Mouse (Mus musculus): ENCODE data around the gene Sept3.

The Sept3 gene

DNA sequence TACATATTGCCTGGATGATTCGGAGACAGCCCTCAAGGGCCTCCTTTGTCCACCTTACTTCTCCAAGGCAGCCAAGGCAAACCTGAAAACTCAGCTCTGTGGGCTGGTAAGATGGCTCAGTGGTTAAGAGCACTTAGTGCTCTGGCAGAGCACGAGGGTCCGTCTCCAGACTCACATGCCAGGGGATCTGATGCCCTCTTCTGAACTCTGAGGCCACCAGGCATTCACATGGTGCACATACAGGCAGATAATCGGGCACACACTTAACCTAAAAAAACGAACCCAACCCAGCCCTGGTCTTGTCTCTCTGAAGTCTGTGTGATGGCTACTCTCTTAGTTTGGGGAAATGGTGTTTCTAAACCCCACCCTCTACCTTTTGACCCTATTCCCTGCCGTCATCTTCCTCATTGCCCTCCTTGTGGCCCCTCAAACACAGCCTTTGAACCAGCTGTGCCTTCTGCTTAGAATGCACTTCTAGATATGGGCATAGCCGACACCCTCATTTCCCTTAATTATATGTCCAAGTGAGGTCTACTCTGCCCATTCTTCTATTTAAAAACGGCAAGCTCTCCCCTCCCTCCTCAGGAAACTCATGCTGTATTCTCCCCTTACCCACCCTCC is 65.1 kb downstream of the Sept3 start:
- DNase-seq (ENCODE audit: low spot score in 2 of 2): no peak

DNA sequence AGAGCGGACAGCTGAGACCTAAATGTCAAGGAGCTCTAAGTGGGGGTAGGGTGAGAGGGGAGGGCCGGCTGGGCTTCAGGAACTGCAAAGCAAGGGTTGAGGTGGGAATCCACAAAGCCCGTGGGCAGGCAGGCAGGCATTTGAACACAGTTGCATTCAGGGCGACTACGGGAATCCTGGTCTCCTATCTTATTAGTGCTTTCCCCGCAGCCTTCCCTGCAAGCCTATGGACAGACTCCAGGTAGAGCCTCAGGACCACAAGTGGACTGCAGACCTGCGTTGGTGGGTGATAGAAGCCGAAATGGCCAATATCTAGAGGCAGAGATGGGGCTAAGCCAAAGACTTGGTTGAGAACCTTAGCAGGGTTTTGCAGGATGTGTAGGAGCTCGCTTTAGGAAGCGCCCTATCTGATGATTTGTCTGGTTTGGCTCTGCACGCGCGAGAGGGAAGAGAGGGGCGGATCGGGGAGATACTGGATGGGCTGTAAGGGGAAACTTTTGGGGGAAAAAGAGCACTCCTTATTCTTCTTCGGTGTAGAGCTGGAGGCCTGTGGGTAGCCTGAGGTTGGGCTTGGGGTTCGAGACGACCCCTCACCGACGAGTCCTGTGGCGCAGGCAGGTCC is 65.8 kb downstream of the Sept3 start:
- peak in 1 of 2 experiments; percentile 14 for DNase-seq (ENCODE audit: low spot score in 2 of 2)

DNA sequence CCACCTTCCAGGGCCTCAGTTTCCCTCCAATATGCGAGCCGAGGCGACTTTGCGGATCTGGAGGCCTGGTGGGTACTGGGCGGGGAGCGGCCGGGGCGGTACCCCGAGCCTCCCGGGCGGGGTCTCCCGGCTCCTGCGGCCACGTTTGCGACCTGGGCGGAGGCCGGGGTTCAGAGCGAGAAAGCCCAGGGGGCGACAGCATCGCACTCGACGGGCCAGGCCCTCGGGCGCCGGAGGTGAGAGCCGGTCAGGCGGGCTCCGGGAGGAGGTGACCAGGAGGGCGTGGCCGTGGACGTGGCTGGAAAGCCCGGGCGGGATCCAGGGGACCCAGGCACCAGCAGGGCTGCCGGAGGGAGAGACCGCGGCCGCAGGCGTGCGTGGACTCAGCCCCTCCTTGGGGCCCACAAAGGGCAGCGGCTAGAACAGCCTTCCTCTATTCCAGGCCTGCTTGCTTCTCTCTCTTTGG is 66.4 kb downstream of the Sept3 start:
- peak; percentile 58 to 60 for DNase-seq (ENCODE audit: low spot score in 2 of 2)

DNA sequence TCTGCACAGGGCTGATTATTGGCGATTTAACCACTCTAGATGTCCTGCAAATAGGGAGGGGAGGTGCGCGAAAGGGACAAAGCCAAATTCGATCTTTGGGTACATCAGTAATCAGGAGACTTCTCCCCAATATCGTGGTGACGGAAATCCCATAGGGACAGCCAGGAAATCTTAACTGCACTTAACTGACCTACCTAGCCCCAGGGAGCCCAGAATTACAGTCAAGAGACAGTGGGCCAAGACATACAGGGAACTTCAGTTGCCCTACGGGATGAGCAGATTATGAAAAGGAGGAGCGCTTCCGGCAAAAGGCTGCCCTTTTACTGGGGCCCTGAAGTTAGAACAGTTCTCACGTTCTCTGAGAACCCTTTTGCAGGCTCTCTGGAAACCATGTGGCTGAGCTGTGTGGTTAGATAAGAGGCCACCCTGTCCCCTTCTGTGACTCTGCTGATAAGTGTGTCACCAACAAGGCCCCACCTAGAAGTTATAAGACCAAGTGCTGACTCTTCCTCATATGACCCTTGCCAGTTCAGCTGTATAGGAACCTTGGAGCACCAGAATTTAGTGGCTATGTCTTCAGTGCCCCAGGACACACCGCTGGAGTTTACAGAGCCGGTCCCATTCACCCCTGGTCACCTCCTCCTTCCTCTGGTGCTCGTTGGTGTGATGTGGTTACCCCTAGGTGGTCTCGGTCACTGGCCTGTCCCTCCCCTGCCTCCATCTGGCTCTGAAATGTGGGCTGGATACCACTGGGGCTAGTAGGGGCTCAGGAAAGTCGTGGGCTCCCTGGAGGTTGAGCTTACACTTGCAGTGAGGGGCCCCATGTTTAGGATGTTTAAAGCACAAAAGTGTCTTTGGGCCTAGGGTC is 67.2 kb downstream of the Sept3 start:
- DNase-seq (ENCODE audit: low spot score in 2 of 2): no peak

DNA sequence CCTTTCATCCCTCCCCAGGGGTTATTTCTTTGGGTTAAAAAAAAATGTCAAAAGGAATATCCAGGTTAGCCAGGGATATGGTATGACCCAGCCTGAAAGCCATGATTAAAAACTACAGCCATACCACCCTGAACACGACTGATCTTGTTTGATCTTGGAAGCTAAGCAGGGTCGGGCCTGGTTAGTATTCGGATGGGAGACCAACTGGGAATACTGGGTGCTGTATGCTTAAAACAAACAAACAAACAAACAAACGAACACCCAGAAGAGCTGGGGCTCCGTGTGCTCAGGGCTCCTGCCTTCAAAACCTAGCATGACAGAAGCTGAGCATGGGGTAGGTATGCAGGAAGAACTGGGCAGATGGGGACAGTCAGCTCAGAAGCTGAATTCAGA is 67.8 kb downstream of the Sept3 start:
- no peak for DNase-seq (ENCODE audit: low spot score in 2 of 2)

DNA sequence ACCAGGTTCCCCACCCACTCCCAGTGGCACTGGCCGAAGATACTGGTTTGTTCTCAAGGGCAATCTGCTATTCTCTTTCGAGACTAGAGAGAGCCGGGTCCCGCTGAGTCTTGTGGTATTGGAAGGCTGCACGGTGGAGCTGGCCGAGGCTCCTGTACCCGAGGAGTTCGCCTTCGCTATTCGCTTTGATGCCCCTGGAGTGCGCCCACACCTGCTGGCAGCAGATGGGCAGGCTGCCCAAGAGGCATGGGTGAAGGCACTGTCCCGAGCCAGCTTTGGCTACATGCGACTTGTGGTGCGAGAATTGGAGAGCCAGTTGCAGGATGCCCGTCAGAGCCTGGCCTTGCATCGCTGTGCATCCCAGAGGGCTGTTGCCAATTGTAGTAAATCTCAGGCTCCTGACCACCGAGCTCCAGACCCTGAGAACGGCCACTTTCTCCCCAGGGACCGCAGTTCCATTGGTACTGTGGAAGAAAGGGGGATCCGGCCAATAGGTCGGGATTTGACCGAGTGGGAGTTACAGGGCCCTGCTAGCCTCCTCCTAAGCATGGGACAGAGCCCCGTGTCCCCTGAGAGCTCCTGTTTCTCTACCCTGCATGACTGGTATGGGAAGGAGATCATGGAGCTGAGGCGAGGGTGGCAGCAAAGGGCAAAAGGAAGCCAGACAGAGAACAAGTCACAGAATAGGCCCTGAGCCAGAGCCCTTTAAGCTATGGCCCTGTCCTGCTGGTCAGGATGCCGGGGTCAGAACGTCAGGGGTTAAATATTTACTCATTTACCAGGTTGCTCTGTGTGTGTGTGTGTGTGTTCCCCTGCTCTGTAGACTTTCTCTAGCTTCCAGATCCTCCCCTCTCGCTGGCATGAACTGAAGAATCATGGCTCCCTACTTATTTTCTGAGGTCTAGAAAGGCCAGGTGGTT is 68.9 kb downstream of the Sept3 start:
- no peak for DNase-seq (ENCODE audit: low spot score in 2 of 2)
